Mouse (Mus musculus): ENCODE data around the gene Apoa1. TPM values are rescaled to one million over a fixed set of nuclear protein-coding genes. Genes with fewer than 3 reads are reported as not detected.
A peak's percentile ranks its signal among the peaks of the same experiment; 100 is the strongest.

The Apoa1 gene
- polyA plus RNA-seq, 1 experiment from 2014 or later: 1,278 TPM

GRCm38 (mm10) chr9:46272677-46273454 is 44.5 kb downstream of the Apoa1 start, which contains the start of gene Zpr1:
Gene Zpr1, plus strand, starts transcription at chr9:46273064.
- no peaks in the 10 kb centered on the region for H3K9me3 ChIP-seq (ENCODE audit: control insufficient read depth, low read length)
- peak within 1 kb of the TSS; percentile 76 for H3K4me2 ChIP-seq
- peak; percentile 94 for DNase-seq (ENCODE audit: low spot score)
- H3K4me3 ChIP-seq (ENCODE audit: low read depth, low read length): peak within 1 kb of the TSS; percentile 93
- H3K27ac ChIP-seq (ENCODE audit: low read depth, low read length): peak within 1 kb of the TSS; percentile 48; the same call in 1 of the 2 replicates
- peaks cover 12% of the 10 kb centered on the region for H3K27me3 ChIP-seq (replicated peaks; ENCODE audit: control insufficient read depth, insufficient read depth, low read length)
- H3K36me3 ChIP-seq (ENCODE audit: control insufficient read depth, insufficient read depth, low read length): peaks cover 26% of the 10 kb centered on the region
- H3K4me1 ChIP-seq (replicated peaks; ENCODE audit: control insufficient read depth, insufficient read depth, low read length): peaks cover 7% of the 10 kb centered on the region
- 4% methylated on average over 45 of the region's 45 CpGs for WGBS
- peak within 1 kb of the TSS; percentile 83 for H3K9ac ChIP-seq (ENCODE audit: low read depth, low read length)
- ATAC-seq (replicated peaks; ENCODE audit: low FRiP score): peak; percentile 96

- Histone ChIP-seq H3K9me3 (ENCODE audit: control insufficient read depth, low read length) (no peaks in the 10 kb centered on the region), H3K27me3 (replicated peaks; ENCODE audit: control insufficient read depth, insufficient read depth, low read length) (peaks cover 6% of the 10 kb centered on the region), H3K4me1 (replicated peaks; ENCODE audit: control insufficient read depth, insufficient read depth, low read length) (peaks cover 7% of the 10 kb centered on the region), H3K4me3 (ENCODE audit: low read depth, low read length) (peak overlapping the region; percentile 93; the same call in 1 of the 2 replicates), H3K4me2 (peak overlapping the region; percentile 76), H3K9ac (ENCODE audit: low read depth, low read length) (no peak overlapping the region), H3K36me3 (ENCODE audit: control insufficient read depth, insufficient read depth, low read length) (peaks cover 31% of the 10 kb centered on the region), H3K27ac (ENCODE audit: low read depth, low read length) (no peak overlapping the region)
- ATAC-seq (replicated peaks; ENCODE audit: low FRiP score) (no peak), DNase-seq (ENCODE audit: low spot score) (no peak)
- 78% methylated on average over 9 of the region's 9 CpGs for WGBS
Measured at GRCm38 (mm10) chr9:46274494-46274893, 46.1 kb downstream of the Apoa1 start.

Other genes starting within 250 kb of the Apoa1 start
- 137 and 154 TPM in 2 replicates for gene Pafah1b2, start 215.9 kb upstream of the Apoa1 start, polyA plus RNA-seq (2014; fragmentation: Nextera tagmentation; extraction: Ambion mirVana)
- 8.6 and 9.5 TPM in 2 replicates for gene Sik3, start 215.8 kb upstream of the Apoa1 start, polyA plus RNA-seq (2014; fragmentation: Nextera tagmentation; extraction: Ambion mirVana)
- 1.4 and 4.2 TPM in 2 replicates for gene Apoc3, start 7.1 kb downstream of the Apoa1 start, polyA plus RNA-seq (2014; fragmentation: Nextera tagmentation; extraction: Ambion mirVana)
- gene Apoa4, start 12.1 kb downstream of the Apoa1 start, polyA plus RNA-seq (2014; fragmentation: Nextera tagmentation; extraction: Ambion mirVana): not detected in 2 replicates
- gene Apoa5, start 40.1 kb downstream of the Apoa1 start, polyA plus RNA-seq (2014; fragmentation: Nextera tagmentation; extraction: Ambion mirVana): 0.21 and 0.38 TPM in 2 replicates
- 92.6 and 96.7 TPM in 2 replicates for gene Zpr1, start 44.5 kb downstream of the Apoa1 start, polyA plus RNA-seq (2014; fragmentation: Nextera tagmentation; extraction: Ambion mirVana)
- gene Bud13, start 54.4 kb downstream of the Apoa1 start, polyA plus RNA-seq (2014; fragmentation: Nextera tagmentation; extraction: Ambion mirVana): 20.7 and 22.4 TPM in 2 replicates
- gene 4931429L15Rik, start 91.4 kb downstream of the Apoa1 start, polyA plus RNA-seq (2014; fragmentation: Nextera tagmentation; extraction: Ambion mirVana): not detected in 2 replicates

Measured in liver, embryonic 11.5 days (tissue).